Mouse (Mus musculus) liver, embryonic 12.5 days (tissue): ENCODE data around the gene Dlg2. TPM values are rescaled to one million over a fixed set of nuclear protein-coding genes. Genes with fewer than 3 reads are reported as not detected.

Experiments used
- ATAC-seq: fragments of 200-750 bp; cut with Nextera tagmentation; 2 replicates; pipeline ENCODE4 v1.8.0; 2017; ENCODE audit warnings: moderate number of reproducible peaks, mild to moderate bottlenecking, moderate library complexity
- H3K27ac ChIP-seq: fragments of 300-500 bp; sonication (generic); 2 replicates; pipeline ENCODE4 v1.5.1; 2016; ENCODE audit warnings: mild to moderate bottlenecking
- H3K27me3 ChIP-seq: fragments of 300-500 bp; sonication (generic); replicated peaks from 2 replicates; pipeline ENCODE4 v1.6.1; 2016; ENCODE audit warnings: mild to moderate bottlenecking, moderate library complexity
- H3K36me3 ChIP-seq: fragments of 300-500 bp; sonication (generic); 2 replicates; pipeline ENCODE4 v1.6.1; 2016; ENCODE audit warnings: mild to moderate bottlenecking, moderate library complexity
- H3K4me1 ChIP-seq: fragments of 300-500 bp; sonication (generic); 2 replicates; pipeline ENCODE4 v1.6.1; 2016
- H3K4me2 ChIP-seq: fragments of 300-500 bp; sonication (generic); 2 replicates; pipeline ENCODE4 v1.6.1; 2016; ENCODE audit warnings: mild to moderate bottlenecking, moderate library complexity
- H3K4me3 ChIP-seq: fragments of 300-500 bp; sonication (generic); 2 replicates; pipeline ENCODE4 v1.5.1; 2016; ENCODE audit warnings: mild to moderate bottlenecking, moderate library complexity
- H3K9ac ChIP-seq: fragments of 300-500 bp; sonication (generic); 2 replicates; pipeline ENCODE4 v1.6.1; 2016; ENCODE audit warnings: mild to moderate bottlenecking, moderate library complexity
- H3K9me3 ChIP-seq: fragments of 300-500 bp; sonication (generic); replicated peaks from 2 replicates; pipeline ENCODE4 v1.6.1; 2016; ENCODE audit warnings: mild to moderate bottlenecking, moderate library complexity
- WGBS: fragments of 180-500 bp; shearing (Covaris S2); methylation state at CpG from one replicate; pipeline ENCODE4 v1.1.7; 2016; ENCODE audit not compliant: insufficient replicate concordance; 5-methylcytosine and 5-hydroxymethylcytosine counted together
- polyA plus RNA-seq: library from polyadenylated mRNA; unstranded; fragments of >200 nt; fragmentation: Nextera tagmentation; extraction: Ambion mirVana; gene quantifications from 2 replicates; pipeline ENCODE4 v1.2.1, GENCODE M21; 2016

Dlg2 gene
- polyA plus RNA-seq, 1 experiment from 2014 or later, result 1.1 TPM

DNA sequence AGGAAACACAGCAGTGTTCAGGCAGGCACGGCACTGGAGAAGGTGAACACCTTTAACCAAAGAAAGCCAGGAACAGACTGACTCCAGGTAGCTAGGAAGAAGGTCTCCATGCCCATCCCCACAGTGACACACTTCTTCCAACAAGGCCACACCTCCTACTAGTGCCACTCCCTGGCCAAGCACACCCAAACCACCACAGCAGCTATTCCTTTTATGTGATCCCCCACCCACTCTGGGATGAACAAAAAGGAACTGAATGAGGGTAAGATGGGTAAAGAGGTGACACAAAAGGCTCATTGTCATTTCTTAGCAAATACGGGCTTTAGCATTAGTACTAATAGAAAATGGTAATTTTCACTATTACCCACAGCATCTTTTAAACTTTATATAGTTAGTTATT, 77.9 kb downstream of the Dlg2 start:
- H3K4me3 ChIP-seq, result no peak overlapping the region
- no peaks in the 10 kb centered on the region for H3K9me3 ChIP-seq
- ATAC-seq, result no peak
- no peaks in the 10 kb centered on the region for H3K36me3 ChIP-seq
- no peak overlapping the region for H3K27ac ChIP-seq
- 73% methylated on average over 2 of the region's 2 CpGs for WGBS
- no peak overlapping the region for H3K9ac ChIP-seq
- no peaks in the 10 kb centered on the region for H3K27me3 ChIP-seq
- H3K4me2 ChIP-seq, result no peak overlapping the region
- no peaks in the 10 kb centered on the region for H3K4me1 ChIP-seq

DNA sequence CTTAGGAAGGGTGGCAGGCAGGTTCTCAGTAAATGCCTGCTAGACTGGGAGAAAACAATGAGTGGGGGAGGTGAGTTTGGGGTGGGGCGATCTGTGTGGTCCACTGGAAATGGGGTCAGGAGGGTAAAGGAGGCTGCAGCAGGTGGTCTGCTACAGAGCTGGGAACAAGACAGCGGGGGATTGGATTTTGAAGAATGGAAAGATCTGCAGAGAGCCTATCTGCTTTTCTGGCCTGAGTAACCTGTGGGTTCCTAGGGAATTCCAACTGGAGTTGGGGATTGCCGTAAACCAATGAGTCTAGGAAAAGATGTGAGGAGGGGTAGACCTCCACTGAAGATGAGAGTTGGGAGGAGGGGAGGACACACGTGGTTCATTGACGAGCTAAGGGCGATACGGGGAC, 92.7 kb downstream of the Dlg2 start:
- Histone ChIP-seq H3K36me3 (no peaks in the 10 kb centered on the region), H3K9ac (no peak overlapping the region), H3K4me1 (no peaks in the 10 kb centered on the region), H3K4me2 (no peak overlapping the region), H3K4me3 (no peak overlapping the region), H3K27me3 (no peaks in the 10 kb centered on the region), H3K9me3 (no peaks in the 10 kb centered on the region), H3K27ac (no peak overlapping the region)
- no peak for ATAC-seq
- 57% methylated on average over 7 of the region's 7 CpGs for WGBS

DNA sequence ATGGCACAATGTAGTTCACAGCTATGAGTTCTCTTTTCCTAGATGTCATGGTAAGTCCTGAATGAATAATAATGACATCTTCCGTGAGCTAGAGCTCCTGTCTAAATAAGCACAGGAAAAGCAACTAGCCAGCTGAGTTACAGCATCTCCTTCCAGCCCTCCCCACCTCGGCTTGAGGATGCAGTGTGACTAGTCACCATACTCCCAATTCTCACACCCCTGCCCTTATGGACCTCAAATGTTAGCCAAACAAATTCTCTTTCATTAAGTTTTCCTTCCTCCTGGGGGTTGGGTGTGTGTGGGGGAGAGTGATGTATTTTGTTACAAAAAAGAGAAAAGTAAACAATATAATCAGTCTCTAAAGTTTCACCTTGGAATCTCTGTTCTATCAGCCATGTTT, 111.3 kb downstream of the Dlg2 start:
- Histone ChIP-seq H3K4me3 (no peak overlapping the region), H3K27ac (no peak overlapping the region), H3K4me2 (no peak overlapping the region), H3K9me3 (no peaks in the 10 kb centered on the region), H3K27me3 (no peaks in the 10 kb centered on the region), H3K4me1 (no peaks in the 10 kb centered on the region), H3K9ac (no peak overlapping the region), H3K36me3 (no peaks in the 10 kb centered on the region)
- no peak for ATAC-seq
- 39% methylated on average over 2 of the region's 2 CpGs for WGBS

DNA sequence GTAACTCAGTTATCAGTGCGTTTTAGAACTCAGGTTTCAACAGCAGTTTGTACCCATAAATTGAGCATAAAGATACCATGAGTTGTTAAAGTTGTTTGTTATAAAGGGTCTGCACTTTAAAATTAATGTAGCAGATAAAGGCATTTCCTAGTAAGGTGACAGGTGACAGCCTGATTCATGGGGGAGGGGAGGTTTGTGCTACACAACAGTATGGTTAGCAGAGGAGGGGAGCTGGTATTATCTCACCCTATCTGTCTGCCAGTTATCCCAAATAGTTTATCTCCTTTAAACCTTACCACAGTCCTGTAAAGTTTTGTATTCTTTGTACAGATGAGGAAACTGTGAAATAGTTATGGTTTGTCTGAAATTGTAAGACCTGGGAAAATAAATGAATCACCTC, 111.8 kb downstream of the Dlg2 start:
- H3K9me3 ChIP-seq, result no peaks in the 10 kb centered on the region
- H3K27me3 ChIP-seq, result no peaks in the 10 kb centered on the region
- no peak overlapping the region for H3K9ac ChIP-seq
- H3K36me3 ChIP-seq, result no peaks in the 10 kb centered on the region
- WGBS, result 49% methylated on average over 1 of the region's 1 CpGs
- H3K4me2 ChIP-seq, result no peak overlapping the region
- H3K4me3 ChIP-seq, result no peak overlapping the region
- ATAC-seq, result no peak
- no peak overlapping the region for H3K27ac ChIP-seq
- no peaks in the 10 kb centered on the region for H3K4me1 ChIP-seq

DNA sequence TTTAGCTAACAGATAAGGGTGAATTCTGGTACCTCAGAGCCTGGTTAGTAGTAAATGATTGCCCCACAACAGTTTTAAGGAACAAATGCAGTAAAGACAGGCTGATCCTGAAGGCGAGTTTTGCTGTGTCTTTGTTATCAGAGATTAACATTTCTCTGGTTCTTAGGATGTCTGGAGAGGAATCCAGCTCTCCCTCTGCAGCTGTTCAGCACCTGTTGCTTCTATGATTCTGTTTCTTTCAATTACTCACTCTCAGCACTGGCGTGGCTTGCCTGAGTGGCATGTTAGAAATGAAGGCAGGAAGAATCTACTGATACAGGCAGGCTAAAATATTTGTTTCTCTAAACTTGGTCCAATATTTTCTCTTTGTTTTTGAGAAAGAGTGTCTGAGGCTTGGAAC, 133.3 kb downstream of the Dlg2 start:
- Histone ChIP-seq H3K27ac (no peak overlapping the region), H3K36me3 (no peaks in the 10 kb centered on the region), H3K4me3 (no peak overlapping the region), H3K27me3 (no peaks in the 10 kb centered on the region), H3K4me1 (no peaks in the 10 kb centered on the region), H3K4me2 (no peak overlapping the region), H3K9ac (no peak overlapping the region), H3K9me3 (no peaks in the 10 kb centered on the region)
- no peak for ATAC-seq
- 40% methylated on average over 2 of the region's 2 CpGs for WGBS

DNA sequence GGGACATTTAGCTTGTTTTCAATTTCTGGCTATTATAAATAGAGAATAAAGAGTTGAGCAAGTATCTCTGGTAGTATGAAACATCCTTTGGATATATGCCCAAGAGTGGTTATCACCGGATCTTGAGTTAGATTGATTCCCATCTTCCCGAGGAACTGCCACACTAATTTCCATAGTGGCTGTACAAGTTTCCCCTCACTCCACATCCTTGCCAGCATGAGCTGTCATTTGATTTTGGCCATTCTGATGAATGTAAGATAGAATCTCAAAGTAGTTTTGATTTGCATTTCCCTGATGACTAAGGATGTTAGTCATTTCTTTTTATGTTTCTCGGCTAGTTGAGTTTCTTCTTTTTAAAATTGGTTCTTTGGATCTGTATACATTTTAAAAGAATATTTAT, 154.1 kb downstream of the Dlg2 start:
- H3K4me1 ChIP-seq, result no peaks in the 10 kb centered on the region
- 82% methylated on average over 3 of the region's 3 CpGs for WGBS
- no peaks in the 10 kb centered on the region for H3K27me3 ChIP-seq
- no peaks in the 10 kb centered on the region for H3K9me3 ChIP-seq
- H3K36me3 ChIP-seq, result no peaks in the 10 kb centered on the region
- ATAC-seq, result no peak
- no peak overlapping the region for H3K4me3 ChIP-seq
- H3K9ac ChIP-seq, result no peak overlapping the region
- H3K4me2 ChIP-seq, result no peak overlapping the region
- H3K27ac ChIP-seq, result no peak overlapping the region

DNA sequence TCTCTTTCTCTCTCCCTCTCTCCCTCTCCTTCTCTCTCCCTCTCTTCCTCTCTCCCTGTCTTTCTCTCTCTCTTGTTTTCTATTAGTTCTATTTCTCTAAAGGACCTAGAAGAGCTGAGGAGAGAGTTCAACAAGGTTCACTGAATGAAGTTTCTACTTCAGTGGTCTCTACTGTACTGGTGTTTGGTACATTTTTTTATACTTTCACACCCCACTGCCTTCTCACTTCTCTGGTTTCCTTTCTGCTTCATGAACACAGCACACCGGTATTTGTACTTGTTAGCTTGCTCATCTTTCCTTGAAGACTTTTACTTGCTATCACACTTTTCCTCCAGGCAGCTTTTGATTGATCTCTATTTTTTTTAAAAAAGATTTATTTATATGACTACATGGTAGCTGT, 173.0 kb downstream of the Dlg2 start:
- 74% methylated on average over 1 of the region's 1 CpGs for WGBS
- Histone ChIP-seq H3K4me2 (no peak overlapping the region), H3K27me3 (no peaks in the 10 kb centered on the region), H3K27ac (no peak overlapping the region), H3K4me1 (no peaks in the 10 kb centered on the region), H3K9ac (no peak overlapping the region), H3K36me3 (no peaks in the 10 kb centered on the region), H3K4me3 (no peak overlapping the region), H3K9me3 (no peaks in the 10 kb centered on the region)
- no peak for ATAC-seq

DNA sequence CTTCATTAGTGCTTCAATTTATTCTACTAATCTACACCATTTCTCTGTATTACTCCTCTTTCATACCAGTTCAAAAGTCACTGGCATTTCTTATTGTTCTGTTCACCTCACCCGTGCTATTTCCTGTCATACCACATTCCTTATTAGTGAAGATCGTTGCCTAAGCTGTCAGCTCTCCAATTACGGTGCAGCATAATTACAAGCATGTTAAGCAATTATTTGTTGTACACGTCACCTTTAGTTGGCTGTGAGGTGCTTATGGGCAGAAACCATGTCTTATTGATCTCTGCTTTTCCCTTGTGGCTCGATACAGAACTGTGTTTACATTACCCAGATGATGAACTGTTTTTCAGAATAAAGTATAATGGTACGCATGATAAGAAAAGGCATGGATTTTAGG, 174.7 kb downstream of the Dlg2 start:
- Histone ChIP-seq H3K9me3 (no peaks in the 10 kb centered on the region), H3K9ac (no peak overlapping the region), H3K27ac (no peak overlapping the region), H3K36me3 (no peaks in the 10 kb centered on the region), H3K4me3 (no peak overlapping the region), H3K4me1 (no peaks in the 10 kb centered on the region), H3K4me2 (no peak overlapping the region), H3K27me3 (no peaks in the 10 kb centered on the region)
- 58% methylated on average over 6 of the region's 6 CpGs for WGBS
- ATAC-seq, result no peak

DNA sequence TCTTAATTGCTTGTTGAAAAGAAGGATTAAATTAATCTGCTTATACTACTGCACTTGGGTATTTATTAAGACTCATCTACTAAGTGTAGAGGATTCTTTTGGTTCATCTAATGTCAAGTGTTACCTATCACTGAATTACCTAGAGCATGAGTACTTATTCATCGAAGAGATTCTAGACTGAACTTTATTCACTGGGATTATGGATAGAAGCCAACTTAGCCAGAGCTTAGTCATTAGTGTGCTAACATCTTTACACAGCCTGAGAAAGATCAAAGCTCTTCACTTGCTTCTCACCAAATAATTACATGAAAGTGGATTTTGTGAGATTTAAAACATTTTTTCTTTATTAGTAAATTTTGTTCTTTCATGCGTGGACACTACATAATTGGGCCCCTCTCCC, 175.1 kb downstream of the Dlg2 start:
- no peaks in the 10 kb centered on the region for H3K36me3 ChIP-seq
- H3K4me2 ChIP-seq, result no peak overlapping the region
- no peaks in the 10 kb centered on the region for H3K4me1 ChIP-seq
- H3K4me3 ChIP-seq, result no peak overlapping the region
- 70% methylated on average over 2 of the region's 2 CpGs for whole genome bisulfite sequencing
- no peak overlapping the region for H3K9ac ChIP-seq
- H3K9me3 ChIP-seq, result no peaks in the 10 kb centered on the region
- no peaks in the 10 kb centered on the region for H3K27me3 ChIP-seq
- ATAC-seq, result no peak
- no peak overlapping the region for H3K27ac ChIP-seq

DNA sequence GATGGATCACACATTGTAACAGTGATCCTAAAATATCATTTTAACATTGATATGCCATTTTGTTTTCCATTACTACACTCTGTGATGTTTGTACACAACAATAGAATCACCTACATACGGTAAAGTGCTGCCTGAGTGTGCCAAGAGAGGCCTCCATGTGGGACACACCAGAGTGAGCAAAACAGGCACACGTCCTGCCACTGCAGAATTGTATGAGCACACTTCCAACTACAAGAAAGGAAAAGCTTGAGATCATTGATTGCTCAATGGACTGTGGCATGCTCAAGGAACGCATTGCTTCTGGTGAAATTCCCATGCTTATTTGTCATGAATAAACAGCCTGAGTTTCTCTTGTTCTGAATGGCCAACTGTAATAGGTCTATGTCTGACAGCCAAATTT, 182.1 kb downstream of the Dlg2 start:
- H3K4me3 ChIP-seq, result no peak overlapping the region
- no peaks in the 10 kb centered on the region for H3K9me3 ChIP-seq
- H3K4me2 ChIP-seq, result no peak overlapping the region
- H3K4me1 ChIP-seq, result no peaks in the 10 kb centered on the region
- no peaks in the 10 kb centered on the region for H3K36me3 ChIP-seq
- no peak for ATAC-seq
- H3K9ac ChIP-seq, result no peak overlapping the region
- no peaks in the 10 kb centered on the region for H3K27me3 ChIP-seq
- WGBS, result 53% methylated on average over 3 of the region's 3 CpGs
- no peak overlapping the region for H3K27ac ChIP-seq

DNA sequence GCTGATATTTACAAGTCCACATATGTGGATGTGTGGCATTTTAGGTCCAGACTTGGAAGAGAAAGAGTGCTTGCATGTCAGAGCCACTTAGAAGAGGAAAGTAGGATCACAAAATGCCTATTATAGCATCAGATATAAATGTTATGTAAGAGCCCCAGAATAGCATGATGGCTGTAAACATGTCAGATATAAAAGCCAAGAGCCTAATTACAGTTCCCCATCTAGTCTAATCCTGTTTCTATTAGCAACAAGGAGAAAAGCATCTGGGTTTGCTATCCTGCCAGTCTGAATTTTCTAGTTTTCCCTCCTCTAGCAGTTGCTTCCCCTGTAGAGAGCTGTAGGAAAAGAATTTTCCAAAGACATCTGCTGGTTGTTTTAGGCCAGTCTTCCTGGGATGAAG, 217.6 kb downstream of the Dlg2 start:
- Histone ChIP-seq H3K9me3 (no peaks in the 10 kb centered on the region), H3K27ac (no peak overlapping the region), H3K36me3 (no peaks in the 10 kb centered on the region), H3K27me3 (no peaks in the 10 kb centered on the region), H3K4me1 (no peaks in the 10 kb centered on the region), H3K4me3 (no peak overlapping the region), H3K4me2 (no peak overlapping the region), H3K9ac (no peak overlapping the region)
- no peak for ATAC-seq

DNA sequence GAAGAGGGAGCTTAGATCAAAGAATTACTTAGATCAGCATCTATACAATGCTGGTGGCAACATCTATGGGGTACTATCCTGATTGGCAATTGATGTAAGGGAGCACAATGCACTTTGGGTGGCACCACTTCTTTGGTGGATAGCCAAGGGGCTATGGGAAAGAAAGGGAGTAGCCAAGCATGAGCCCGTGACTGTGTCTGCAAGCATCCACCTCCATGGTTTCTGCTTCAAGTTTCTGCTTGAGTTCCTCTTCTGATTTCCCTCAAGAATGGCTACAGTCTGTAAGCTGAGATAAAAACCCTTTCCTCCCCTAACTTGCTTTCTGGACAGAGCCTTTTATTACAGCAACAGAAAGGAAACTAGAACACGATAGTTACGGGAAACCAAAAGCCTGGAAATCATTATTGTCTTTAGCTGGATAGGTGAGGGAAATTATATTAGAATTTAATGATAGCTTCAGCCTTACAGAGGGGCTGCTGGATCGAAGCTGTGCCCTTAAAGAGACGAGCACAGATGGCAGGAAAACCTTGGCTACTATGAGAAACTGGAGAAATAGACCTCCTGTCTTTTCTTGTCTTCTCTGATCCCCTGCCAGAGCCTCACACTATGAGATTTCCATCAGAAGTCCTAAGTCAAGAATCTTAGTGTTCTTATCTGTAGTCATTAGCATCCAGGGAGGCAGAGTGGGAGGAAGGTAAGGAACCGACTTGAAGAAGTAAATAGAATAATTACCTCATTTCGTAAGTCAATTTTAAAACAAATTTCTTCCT, 219.9 kb downstream of the Dlg2 start:
- ATAC-seq, result no peak
- Histone ChIP-seq H3K36me3 (no peaks in the 10 kb centered on the region), H3K9me3 (no peaks in the 10 kb centered on the region), H3K27me3 (no peaks in the 10 kb centered on the region), H3K4me1 (no peaks in the 10 kb centered on the region), H3K4me2 (no peak overlapping the region), H3K27ac (no peak overlapping the region), H3K9ac (no peak overlapping the region), H3K4me3 (no peak overlapping the region)
- 55% methylated on average over 7 of the region's 7 CpGs for WGBS

DNA sequence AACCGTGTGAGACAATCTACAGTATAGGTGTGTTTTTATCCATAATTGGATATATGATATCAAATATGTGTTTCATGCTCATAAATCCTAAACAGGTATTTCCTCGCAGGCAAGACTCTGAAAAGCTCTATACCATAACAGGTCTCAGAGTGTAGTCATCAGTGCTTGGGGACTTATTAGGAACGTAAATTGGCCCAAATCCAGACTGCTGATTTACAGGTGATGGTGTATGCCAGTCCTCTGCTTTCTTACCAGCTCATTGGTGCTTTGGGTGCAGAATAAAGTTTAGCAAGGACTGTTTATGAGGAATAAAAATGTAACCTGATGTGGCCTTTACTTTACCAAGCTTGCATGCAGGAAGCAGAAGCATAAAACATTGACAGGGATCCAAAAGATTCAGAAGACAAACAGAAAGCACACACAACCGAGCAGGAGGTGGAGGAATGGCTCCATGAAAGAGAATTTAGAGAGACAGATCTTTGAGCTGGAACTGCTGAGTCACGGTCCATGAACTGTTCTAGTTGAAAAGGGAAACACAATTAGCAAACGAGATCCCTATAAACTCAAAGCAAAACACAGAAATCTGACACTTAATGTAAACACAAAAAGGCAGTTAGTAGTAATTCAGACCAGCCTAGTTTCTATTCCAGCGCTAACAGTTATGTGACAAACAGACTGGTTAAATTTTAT, 226.8 kb downstream of the Dlg2 start:
- H3K9ac ChIP-seq, result no peak overlapping the region
- no peak overlapping the region for H3K4me2 ChIP-seq
- H3K36me3 ChIP-seq, result no peaks in the 10 kb centered on the region
- H3K4me1 ChIP-seq, result no peaks in the 10 kb centered on the region
- no peak overlapping the region for H3K4me3 ChIP-seq
- 54% methylated on average over 7 of the region's 7 CpGs for WGBS
- no peaks in the 10 kb centered on the region for H3K9me3 ChIP-seq
- H3K27me3 ChIP-seq, result no peaks in the 10 kb centered on the region
- no peak for ATAC-seq
- H3K27ac ChIP-seq, result no peak overlapping the region
